Mouse (Mus musculus): ENCODE results near the gene 2810408A11Rik.

Gene 2810408A11Rik

GRCm38 (mm10) chr11:69891482-69891881 lies 9.3 kb downstream of the 2810408A11Rik start:
- in situ Hi-C loops (cut with MboI; ENCODE audit: low pct_unique_long_range_greater_than_20kb in 1 of 2, low sequenced_read_pairs in 2 of 2, unreplicated experiment in 1 of 2), result loop anchor here in 1 of 2 experiments (25.0 kb wide), 1 partner anchor 254 kb away; the partner anchor contains the start of gene Fxr2

- in situ Hi-C loops (cut with MboI; ENCODE audit: low pct_unique_long_range_greater_than_20kb in 1 of 2, low sequenced_read_pairs in 2 of 2, unreplicated experiment in 1 of 2), result loop anchor here in 1 of 2 experiments (25.0 kb wide), 1 partner anchor 250 kb away; the partner anchor contains the start of gene Fxr2
Observed at GRCm38 (mm10) chr11:69886907-69887635, 13.7 kb downstream of the 2810408A11Rik start.

GRCm38 (mm10) chr11:69884663-69885062 lies 16.1 kb downstream of the 2810408A11Rik start:
- in situ Hi-C loops (cut with MboI; ENCODE audit: low pct_unique_long_range_greater_than_20kb in 1 of 2, low sequenced_read_pairs in 2 of 2, unreplicated experiment in 1 of 2), result loop anchor here in 1 of 2 experiments (25.0 kb wide), 1 partner anchor 247 kb away; the partner anchor contains the start of gene Fxr2

GRCm38 (mm10) chr11:69884240-69884639 lies 16.5 kb downstream of the 2810408A11Rik start:
- in situ Hi-C loops (cut with MboI; ENCODE audit: low pct_unique_long_range_greater_than_20kb in 1 of 2, low sequenced_read_pairs in 2 of 2, unreplicated experiment in 1 of 2), result loop anchor here in 1 of 2 experiments (25.0 kb wide), 1 partner anchor 247 kb away; the partner anchor contains the start of gene Fxr2

GRCm38 (mm10) chr11:69883527-69884151 lies 17.1 kb downstream of the 2810408A11Rik start:
- in situ Hi-C loops (cut with MboI; ENCODE audit: low pct_unique_long_range_greater_than_20kb in 1 of 2, low sequenced_read_pairs in 2 of 2, unreplicated experiment in 1 of 2), result loop anchor here in 1 of 2 experiments (25.0 kb wide), 1 partner anchor 246 kb away; the partner anchor contains the start of gene Fxr2

DNA sequence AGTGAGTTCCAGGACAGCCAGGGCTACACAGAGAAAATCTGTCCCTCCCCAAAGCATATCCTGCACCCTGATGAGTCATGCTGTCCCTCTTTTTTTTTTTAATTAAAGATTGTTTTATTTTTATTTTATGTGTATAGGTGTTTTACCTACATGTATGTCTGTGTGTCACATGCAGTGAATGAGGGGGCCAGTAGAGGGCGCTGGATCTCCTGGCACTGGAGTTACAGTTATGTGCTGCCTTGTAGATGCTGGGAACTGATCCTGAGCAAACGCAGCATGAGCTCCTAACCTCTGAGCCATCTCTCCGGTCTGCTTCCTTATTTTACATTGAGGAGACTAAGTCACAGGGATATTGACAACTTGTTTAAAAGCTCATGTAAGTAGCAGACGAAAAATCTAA lies 17.7 kb downstream of the 2810408A11Rik start:
- in situ Hi-C loops (cut with MboI; ENCODE audit: low pct_unique_long_range_greater_than_20kb in 1 of 2, low sequenced_read_pairs in 2 of 2, unreplicated experiment in 1 of 2), result loop anchor here in 1 of 2 experiments (25.0 kb wide), 1 partner anchor 246 kb away; the partner anchor contains the start of gene Fxr2

DNA sequence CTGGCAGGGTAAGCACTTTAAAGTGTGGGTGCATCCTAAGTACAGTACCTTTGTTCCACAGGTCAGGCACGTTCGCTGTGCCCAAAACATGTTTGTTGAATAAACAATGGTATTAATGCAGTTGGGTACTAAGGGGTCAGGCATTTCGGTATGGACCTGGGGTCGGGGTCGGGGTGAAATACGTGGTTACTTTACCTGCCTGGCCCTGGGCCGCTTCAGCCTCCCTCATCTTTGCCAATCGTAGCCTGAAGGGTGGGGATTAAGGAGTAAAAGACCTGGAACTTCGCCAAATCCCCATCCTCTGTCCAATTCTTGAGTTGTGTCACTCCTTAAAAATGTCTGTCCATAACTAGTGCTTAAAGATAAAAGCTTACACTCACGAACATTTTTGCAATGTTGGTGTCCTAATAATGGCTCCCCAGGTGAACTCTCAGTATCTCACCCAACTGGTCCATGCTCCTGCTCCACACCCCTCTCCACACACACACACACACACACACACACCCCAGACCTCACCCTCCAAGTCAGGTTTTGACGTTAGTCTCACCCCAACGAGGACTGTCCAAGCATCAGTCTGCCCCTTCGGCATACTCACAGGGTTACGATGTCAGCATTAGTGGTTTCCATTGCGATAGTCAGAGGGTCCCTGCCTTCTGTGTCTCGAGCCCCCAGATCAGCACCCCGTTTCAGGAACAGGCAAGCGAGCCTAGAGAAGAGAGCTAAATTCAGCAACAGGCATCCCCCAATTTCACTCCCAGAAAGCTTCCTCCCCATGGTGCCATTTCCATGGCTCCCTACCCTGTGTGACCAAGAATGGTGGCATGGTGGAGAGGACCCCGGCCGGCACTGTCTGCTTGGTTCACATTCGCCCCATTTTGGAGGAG lies 18.8 kb downstream of the 2810408A11Rik start:
- in situ Hi-C loops (cut with MboI; ENCODE audit: low pct_unique_long_range_greater_than_20kb in 1 of 2, low sequenced_read_pairs in 2 of 2, unreplicated experiment in 1 of 2), result loop anchor here in 1 of 2 experiments (25.0 kb wide), 1 partner anchor 245 kb away; the partner anchor contains the start of gene Fxr2

GRCm38 (mm10) chr11:69880853-69881603 lies 19.8 kb downstream of the 2810408A11Rik start, which contains the start of gene Kctd11:
Gene Kctd11 (minus strand): TSS chr11:69881406.
- in situ Hi-C loops (cut with MboI; ENCODE audit: low pct_unique_long_range_greater_than_20kb in 1 of 2, low sequenced_read_pairs in 2 of 2, unreplicated experiment in 1 of 2), result loop anchor here in 1 of 2 experiments (25.0 kb wide), 1 partner anchor 244 kb away; the partner anchor contains the start of gene Fxr2

DNA sequence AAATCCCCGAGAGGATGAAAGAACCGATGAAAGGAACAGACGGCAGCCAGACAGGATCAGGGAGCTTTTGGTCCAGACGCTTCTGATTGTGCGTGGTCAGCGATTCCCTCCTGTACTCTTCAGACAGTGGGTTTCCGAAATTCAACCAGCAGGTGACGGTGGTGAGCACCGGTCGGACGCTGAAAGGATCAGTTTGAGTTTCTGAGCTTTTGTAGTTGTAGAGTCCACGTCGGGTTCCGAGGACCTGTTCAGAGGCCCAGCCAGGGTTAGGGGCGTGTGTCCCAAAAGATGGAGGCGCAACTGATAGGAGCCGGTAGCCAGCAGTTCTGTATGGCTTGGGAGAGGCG lies 20.3 kb downstream of the 2810408A11Rik start:
- in situ Hi-C loops (cut with MboI; ENCODE audit: low pct_unique_long_range_greater_than_20kb in 1 of 2, low sequenced_read_pairs in 2 of 2, unreplicated experiment in 1 of 2), result loop anchor here in 1 of 2 experiments (25.0 kb wide), 1 partner anchor 243 kb away; the partner anchor contains the start of gene Fxr2

- in situ Hi-C loops (cut with MboI; ENCODE audit: low pct_unique_long_range_greater_than_20kb in 1 of 2, low sequenced_read_pairs in 2 of 2, unreplicated experiment in 1 of 2), result loop anchor here (5.0 to 25.0 kb wide), 5 partner anchors 65 to 242 kb away; partner anchors contain the start of genes Fxr2 (in 1 of the 2), Gm39566 (in 1 of the 2), Spem2 (in 1 of the 2) and Tmem102 (in 1 of the 2)
Observed at GRCm38 (mm10) chr11:69879711-69880110, 21.1 kb downstream of the 2810408A11Rik start.

GRCm38 (mm10) chr11:69878952-69879351 lies 21.8 kb downstream of the 2810408A11Rik start:
- in situ Hi-C loops (cut with MboI; ENCODE audit: low pct_unique_long_range_greater_than_20kb in 1 of 2, low sequenced_read_pairs in 2 of 2, unreplicated experiment in 1 of 2), result loop anchor here (5.0 to 25.0 kb wide), 5 partner anchors 64 to 242 kb away; partner anchors contain the start of genes Fxr2 (in 1 of the 2), Gm39566 (in 1 of the 2), Spem2 (in 1 of the 2) and Tmem102 (in 1 of the 2)

- in situ Hi-C loops (cut with MboI; ENCODE audit: low pct_unique_long_range_greater_than_20kb in 1 of 2, low sequenced_read_pairs in 2 of 2, unreplicated experiment in 1 of 2), result loop anchor here (5.0 to 25.0 kb wide), 5 partner anchors 64 to 241 kb away; partner anchors contain the start of genes Fxr2 (in 1 of the 2), Gm39566 (in 1 of the 2), Spem2 (in 1 of the 2) and Tmem102 (in 1 of the 2)
Observed at GRCm38 (mm10) chr11:69878399-69878798, 22.4 kb downstream of the 2810408A11Rik start.

GRCm38 (mm10) chr11:69877878-69878277 lies 22.9 kb downstream of the 2810408A11Rik start, which contains the start of gene Tmem95:
Gene Tmem95 (minus strand): TSS chr11:69878018.
- in situ Hi-C loops (cut with MboI; ENCODE audit: low pct_unique_long_range_greater_than_20kb in 1 of 2, low sequenced_read_pairs in 2 of 2, unreplicated experiment in 1 of 2), result loop anchor here (5.0 to 25.0 kb wide), 5 partner anchors 63 to 241 kb away; partner anchors contain the start of genes Fxr2 (in 1 of the 2), Gm39566 (in 1 of the 2), Spem2 (in 1 of the 2) and Tmem102 (in 1 of the 2)

DNA sequence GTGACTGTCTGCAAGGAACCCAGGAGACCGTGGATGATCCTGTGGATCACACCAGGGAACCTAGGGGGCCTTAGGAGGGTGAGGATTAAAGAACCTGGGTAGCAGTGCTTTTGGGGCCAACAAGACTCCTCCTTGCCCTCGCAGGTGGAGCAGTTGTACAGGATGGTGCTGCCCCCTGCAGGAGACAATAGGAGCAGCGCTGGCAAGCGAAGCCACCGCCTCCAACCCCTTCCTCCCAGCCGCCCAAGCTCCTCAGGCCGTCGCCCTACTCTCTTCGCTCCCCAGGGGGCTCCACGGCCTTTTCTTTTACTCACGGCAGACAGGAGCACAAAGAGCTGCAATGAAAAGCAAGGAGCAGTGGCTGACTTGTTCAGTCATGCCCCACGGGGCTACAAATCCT lies 23.9 kb downstream of the 2810408A11Rik start:
- in situ Hi-C loops (cut with MboI; ENCODE audit: low pct_unique_long_range_greater_than_20kb in 1 of 2, low sequenced_read_pairs in 2 of 2, unreplicated experiment in 1 of 2), result loop anchor here (5.0 to 25.0 kb wide), 5 partner anchors 62 to 240 kb away; partner anchors contain the start of genes Fxr2 (in 1 of the 2), Gm39566 (in 1 of the 2), Spem2 (in 1 of the 2) and Tmem102 (in 1 of the 2)

DNA sequence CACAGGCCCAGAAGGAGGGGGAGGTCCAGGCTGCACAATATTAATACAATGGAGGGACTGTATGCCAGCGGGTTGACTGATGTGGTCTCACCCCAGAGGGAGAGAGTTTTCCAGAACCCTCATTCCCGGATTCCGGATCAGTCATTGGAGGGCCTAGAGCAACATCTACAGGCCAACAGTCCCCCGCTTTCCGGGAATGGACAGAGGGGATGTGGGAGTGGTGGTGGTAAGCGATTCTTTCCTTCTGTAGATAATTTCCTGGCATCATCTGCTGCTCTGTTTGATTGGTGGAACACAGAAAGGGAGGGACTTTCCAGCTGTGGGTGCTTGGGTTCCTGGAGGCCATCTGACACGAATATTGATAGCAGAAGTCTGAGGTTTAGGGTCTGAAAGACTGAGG lies 24.6 kb downstream of the 2810408A11Rik start:
- in situ Hi-C loops (cut with MboI; ENCODE audit: low pct_unique_long_range_greater_than_20kb in 1 of 2, low sequenced_read_pairs in 2 of 2, unreplicated experiment in 1 of 2), result loop anchor here (5.0 to 25.0 kb wide), 5 partner anchors 61 to 239 kb away; partner anchors contain the start of genes Fxr2 (in 1 of the 2), Gm39566 (in 1 of the 2), Spem2 (in 1 of the 2) and Tmem102 (in 1 of the 2)

GRCm38 (mm10) chr11:69872451-69872850 lies 28.3 kb downstream of the 2810408A11Rik start:
- in situ Hi-C loops (cut with MboI; ENCODE audit: low pct_unique_long_range_greater_than_20kb in 1 of 2, low sequenced_read_pairs in 2 of 2, unreplicated experiment in 1 of 2), result loop anchor here in 1 of 2 experiments (10.0 kb wide), 1 partner anchor 58 kb away; the partner anchor contains the start of genes Gm39566 and Spem2

Measured in mouse embryonic stem cell (cell line).